Mouse (Mus musculus) neural tube, embryonic 15.5 days (tissue): ENCODE measurements around the gene Kank3. TPM values are rescaled to one million over a fixed set of nuclear protein-coding genes. Genes with fewer than 3 reads are reported as not detected.
"Not testable (repeated sequence)": the region's sequence is repeated elsewhere in the genome, so short reads cannot be mapped to it uniquely, and the experiment has no call there.

Experiments used
- ATAC-seq: fragments of 200-750 bp; cut with Nextera tagmentation; 2 replicates; pipeline ENCODE4 v1.8.0; 2017; ENCODE audit warnings: mild to moderate bottlenecking, moderate TSS enrichment, moderate library complexity; ENCODE audit not compliant: low FRiP score
- H3K27ac ChIP-seq: fragments of 300-500 bp; sonication (generic); replicated peaks from 2 replicates; pipeline ENCODE4 v1.5.1; 2015; ENCODE audit warnings: mild to moderate bottlenecking, inconsistent platforms
- H3K27me3 ChIP-seq: fragments of 300-500 bp; sonication (generic); replicated peaks from 2 replicates; pipeline ENCODE4 v1.6.1; 2015; ENCODE audit warnings: inconsistent platforms
- H3K36me3 ChIP-seq: fragments of 300-500 bp; sonication (generic); 2 replicates; pipeline ENCODE4 v1.6.1; 2015; ENCODE audit warnings: inconsistent platforms
- H3K4me1 ChIP-seq: fragments of 300-500 bp; sonication (generic); 2 replicates; pipeline ENCODE4 v1.6.1; 2015; ENCODE audit warnings: inconsistent platforms
- H3K4me2 ChIP-seq: fragments of 300-500 bp; sonication (generic); 2 replicates; pipeline ENCODE4 v1.6.1; 2015; ENCODE audit warnings: inconsistent platforms, mild to moderate bottlenecking, moderate library complexity
- H3K4me3 ChIP-seq: fragments of 300-500 bp; sonication (generic); replicated peaks from 2 replicates; pipeline ENCODE4 v1.5.1; 2015; ENCODE audit warnings: mild to moderate bottlenecking, inconsistent platforms
- H3K9ac ChIP-seq: fragments of 300-500 bp; sonication (generic); replicated peaks from 2 replicates; pipeline ENCODE4 v1.6.1; 2015; ENCODE audit warnings: mild to moderate bottlenecking, inconsistent platforms
- H3K9me3 ChIP-seq: fragments of 300-500 bp; sonication (generic); replicated peaks from 2 replicates; pipeline ENCODE4 v1.6.1; 2016; ENCODE audit warnings: inconsistent platforms
- WGBS: fragments of 180-500 bp; shearing (Covaris S2); methylation state at CpG from one replicate; pipeline ENCODE4 v1.1.7; 2015; ENCODE audit warnings: mixed read lengths; 5-methylcytosine and 5-hydroxymethylcytosine counted together
- polyA plus RNA-seq: library from polyadenylated mRNA; unstranded; fragments of >200 nt; fragmentation: Nextera tagmentation; extraction: Ambion mirVana; gene quantifications from 2 replicates; pipeline ENCODE4 v1.2.1, GENCODE M21; 2015

Gene Kank3
- polyA plus RNA-seq, 1 experiment from 2014 or later, result 46.7 TPM

GRCm38 (mm10) chr17:33824997-33825330, 14.6 kb downstream of the Kank3 start:
- ATAC-seq, H3K27me3 ChIP-seq, H3K9me3 ChIP-seq: not testable (repeated sequence)
- H3K9ac ChIP-seq, result peak overlapping the region; percentile 79
- H3K4me3 ChIP-seq, result peak overlapping the region; percentile 84
- peak overlapping the region; percentile 92 for H3K27ac ChIP-seq
- H3K4me2 ChIP-seq, result peak overlapping the region; percentile 91
- H3K36me3 ChIP-seq, result peaks cover 41% of the 10 kb centered on the region
- H3K4me1 ChIP-seq, result peaks cover 59% of the 10 kb centered on the region
- 6% methylated on average over 6 of the region's 6 CpGs for WGBS

- H3K27ac ChIP-seq, result no peak overlapping the region
- peaks cover 41% of the 10 kb centered on the region for H3K36me3 ChIP-seq
- no peak for ATAC-seq
- H3K9ac ChIP-seq, result peak overlapping the region; percentile 79; the same call in 1 of the 2 replicates
- H3K4me3 ChIP-seq, result peak overlapping the region; percentile 84
- H3K4me2 ChIP-seq, result peak overlapping the region; percentile 91
- no peaks in the 10 kb centered on the region for H3K9me3 ChIP-seq
- peaks cover 59% of the 10 kb centered on the region for H3K4me1 ChIP-seq
- WGBS, result 81% methylated on average over 8 of the region's 8 CpGs
- no peaks in the 10 kb centered on the region for H3K27me3 ChIP-seq
Measured at GRCm38 (mm10) chr17:33825462-33825861, 15.1 kb downstream of the Kank3 start.

- no peak for ATAC-seq
- Histone ChIP-seq H3K4me1 (peaks cover 55% of the 10 kb centered on the region), H3K27me3 (no peaks in the 10 kb centered on the region), H3K4me3 (no peak overlapping the region), H3K4me2 (no peak overlapping the region), H3K9ac (no peak overlapping the region; the same call in 1 of the 2 replicates), H3K36me3 (peaks cover 39% of the 10 kb centered on the region), H3K9me3 (no peaks in the 10 kb centered on the region), H3K27ac (no peak overlapping the region)
- 0% methylated on average over 3 of the region's 3 CpGs for WGBS
Measured at GRCm38 (mm10) chr17:33826850-33827249, 16.5 kb downstream of the Kank3 start.

- H3K27me3 ChIP-seq, result no peaks in the 10 kb centered on the region
- H3K4me3 ChIP-seq, result no peak overlapping the region
- H3K27ac ChIP-seq, result no peak overlapping the region
- peak overlapping the region; percentile 17; the same call in 1 of the 2 replicates for H3K9ac ChIP-seq
- peaks cover 35% of the 10 kb centered on the region for H3K4me1 ChIP-seq
- no peaks in the 10 kb centered on the region for H3K9me3 ChIP-seq
- H3K4me2 ChIP-seq, result no peak overlapping the region
- 48% methylated on average over 2 of the region's 2 CpGs for WGBS
- ATAC-seq, result no peak
- H3K36me3 ChIP-seq, result peaks cover 46% of the 10 kb centered on the region
Measured at GRCm38 (mm10) chr17:33828892-33829291, 18.6 kb downstream of the Kank3 start.

- Histone ChIP-seq H3K4me1 (peaks cover 35% of the 10 kb centered on the region), H3K4me3 (no peak overlapping the region), H3K4me2 (no peak overlapping the region), H3K36me3 (peaks cover 53% of the 10 kb centered on the region), H3K9me3 (no peaks in the 10 kb centered on the region), H3K9ac (no peak overlapping the region), H3K27me3 (no peaks in the 10 kb centered on the region), H3K27ac (peak overlapping the region; percentile 18)
- 84% methylated on average over 10 of the region's 10 CpGs for whole genome bisulfite sequencing
- no peak for ATAC-seq
Measured at GRCm38 (mm10) chr17:33829561-33829960, 19.2 kb downstream of the Kank3 start.

- no peaks in the 10 kb centered on the region for H3K9me3 ChIP-seq
- ATAC-seq, result peak; percentile 97
- H3K4me2 ChIP-seq, result peak within 1 kb of the TSS; percentile 84
- H3K27ac ChIP-seq, result peak within 1 kb of the TSS; percentile 88
- H3K4me1 ChIP-seq, result peaks cover 19% of the 10 kb centered on the region
- peak within 1 kb of the TSS; percentile 76 for H3K9ac ChIP-seq
- under 1% methylated on average over 45 of the region's 45 CpGs for WGBS
- no peaks in the 10 kb centered on the region for H3K27me3 ChIP-seq
- H3K4me3 ChIP-seq, result peak within 1 kb of the TSS; percentile 99
- peaks cover 27% of the 10 kb centered on the region for H3K36me3 ChIP-seq
Measured at GRCm38 (mm10) chr17:33842966-33843795, 32.9 kb downstream of the Kank3 start, which contains the start of gene Cd320. Cd320 (plus strand) TSS chr17:33843091.

- 41% methylated on average over 1 of the region's 1 CpGs for WGBS
Measured at GRCm38 (mm10) chr17:33844196-33844595, 33.9 kb downstream of the Kank3 start.

GRCm38 (mm10) chr17:33848139-33848538, 37.8 kb downstream of the Kank3 start:
- no peak for ATAC-seq
- Histone ChIP-seq H3K36me3 (peaks cover 19% of the 10 kb centered on the region), H3K4me3 (no peak overlapping the region), H3K9ac (no peak overlapping the region), H3K4me1 (peaks cover 19% of the 10 kb centered on the region), H3K27me3 (no peaks in the 10 kb centered on the region), H3K27ac (no peak overlapping the region), H3K4me2 (no peak overlapping the region), H3K9me3 (no peaks in the 10 kb centered on the region)
- WGBS, result 93% methylated on average over 8 of the region's 8 CpGs

More at GRCm38 (mm10) chr17:33844196-33844595, 33.9 kb downstream of the Kank3 start:
- H3K27me3 ChIP-seq, result no peaks in the 10 kb centered on the region
- H3K9ac ChIP-seq, result peak overlapping the region; percentile 76
- H3K4me3 ChIP-seq, result peak overlapping the region; percentile 99
- no peak for ATAC-seq
- peak overlapping the region; percentile 84 for H3K4me2 ChIP-seq
- no peaks in the 10 kb centered on the region for H3K9me3 ChIP-seq
- no peak overlapping the region for H3K27ac ChIP-seq
- peaks cover 19% of the 10 kb centered on the region for H3K4me1 ChIP-seq
- peaks cover 28% of the 10 kb centered on the region for H3K36me3 ChIP-seq

GRCm38 (mm10) chr17:33851331-33851730, 41.0 kb downstream of the Kank3 start:
- Histone ChIP-seq H3K4me2 (no peak overlapping the region), H3K4me3 (no peak overlapping the region)
- ATAC-seq, result no peak

GRCm38 (mm10) chr17:33857816-33858215, 47.5 kb downstream of the Kank3 start:
- 60% methylated on average over 4 of the region's 4 CpGs for WGBS
- Histone ChIP-seq H3K9ac (no peak overlapping the region), H3K9me3 (no peaks in the 10 kb centered on the region), H3K27me3 (no peaks in the 10 kb centered on the region), H3K36me3 (no peaks in the 10 kb centered on the region; the same call in 1 of the 2 replicates), H3K27ac (no peak overlapping the region), H3K4me1 (no peaks in the 10 kb centered on the region), H3K4me3 (no peak overlapping the region), H3K4me2 (no peak overlapping the region)
- no peak for ATAC-seq

More at GRCm38 (mm10) chr17:33851331-33851730, 41.0 kb downstream of the Kank3 start:
- Histone ChIP-seq H3K9me3 (no peaks in the 10 kb centered on the region), H3K9ac (no peak overlapping the region), H3K4me1 (no peaks in the 10 kb centered on the region), H3K36me3 (peaks cover 19% of the 10 kb centered on the region), H3K27ac (no peak overlapping the region), H3K27me3 (no peaks in the 10 kb centered on the region)
- 79% methylated on average over 1 of the region's 1 CpGs for WGBS

GRCm38 (mm10) chr17:33865330-33866030, 55.2 kb downstream of the Kank3 start:
- WGBS, result 48% methylated on average over 9 of the region's 9 CpGs
- Histone ChIP-seq H3K4me2 (no peak overlapping the region), H3K27ac (no peak overlapping the region), H3K9ac (no peak overlapping the region), H3K4me1 (no peaks in the 10 kb centered on the region), H3K27me3 (no peaks in the 10 kb centered on the region), H3K4me3 (no peak overlapping the region), H3K9me3 (no peaks in the 10 kb centered on the region), H3K36me3 (no peaks in the 10 kb centered on the region)
- no peak for ATAC-seq
